Mouse (Mus musculus): ENCODE results near the gene Ror1.

- TF ChIP-seq CTCF (IDR thresholded peaks at IDR 0.05; ENCODE audit: control insufficient read depth, insufficient read depth, insufficient replicate concordance, low read depth, low read length) (no peak), POLR2A (IDR thresholded peaks at IDR 0.05; ENCODE audit: control insufficient read depth, low read depth, low read length) (no peak)
Observed at GRCm38 (mm10) chr4:100150797-100151196, 55.2 kb downstream of the Ror1 start.
